Mouse (Mus musculus): ENCODE results near the gene 1700040F15Rik. TPM values are rescaled to one million over a fixed set of nuclear protein-coding genes. Genes with fewer than 3 reads are reported as not detected.
"Not testable (repeated sequence)": the region's sequence is repeated elsewhere in the genome, so short reads cannot be mapped to it uniquely, and the experiment has no call there.

1700040F15Rik gene
- not detected in 2 replicates for polyA plus RNA-seq (2016; fragmentation: Nextera tagmentation; extraction: Ambion mirVana)

- H3K9ac ChIP-seq (replicated peaks); H3K27me3 ChIP-seq; H3K4me2 ChIP-seq; H3K4me3 ChIP-seq (replicated peaks); H3K4me1 ChIP-seq (replicated peaks); H3K27ac ChIP-seq; H3K9me3 ChIP-seq; ATAC-seq (ENCODE audit: insufficient number of reproducible peaks, insufficient read depth, low FRiP score, low TSS enrichment, low read depth); H3K36me3 ChIP-seq: not testable (repeated sequence)
- WGBS = no CpG with 5 or more reads among the region's 8 CpGs
Observed at GRCm38 (mm10) chrY:61101947-61102346, at the start of gene 1700040F15Rik. Gene 1700040F15Rik (plus strand): TSS chrY:61102247.

Measured in limb, embryonic 12.5 days (tissue).